Mouse (Mus musculus) cerebellum, adult 8-10 months (tissue): ENCODE measurements around the gene Pts.

Source experiments
- DNase-seq: peaks from one replicate; pipeline ENCODE4 v3.0.0; 2022

Gene Pts

DNA sequence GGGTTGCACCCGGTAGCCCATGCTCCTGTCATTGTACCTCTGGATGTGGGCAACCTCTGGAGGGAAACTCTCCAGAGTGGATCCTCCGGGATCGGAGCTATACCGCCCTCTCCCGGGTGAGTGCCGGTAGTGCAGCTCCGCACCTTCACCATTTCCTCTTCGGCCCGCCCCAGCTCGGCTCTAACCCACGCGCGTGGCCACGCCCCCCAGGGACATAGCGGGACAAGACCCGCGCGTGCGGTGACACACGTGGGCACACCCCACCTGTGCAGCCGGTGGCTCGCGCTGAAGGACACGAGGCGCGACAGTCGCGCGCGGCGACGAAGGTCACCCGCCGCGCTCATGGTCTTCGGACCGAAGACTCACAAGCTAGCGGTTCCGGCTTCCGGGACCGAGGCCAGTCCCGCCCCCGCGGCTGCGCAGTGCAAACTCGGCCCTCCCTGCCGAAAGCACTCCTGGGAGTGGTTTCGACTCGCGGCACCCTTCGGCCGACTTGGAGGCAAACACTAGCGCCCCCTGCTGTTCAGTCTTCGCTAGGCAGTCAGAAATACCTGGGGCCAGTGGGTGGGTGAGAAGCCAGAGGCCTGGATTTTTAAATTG is at the start of gene Pts:
Pts (minus strand) TSS at position 432 of the 600 bp plus-strand sequence.
- DNase-seq: peak; percentile 96

DNA sequence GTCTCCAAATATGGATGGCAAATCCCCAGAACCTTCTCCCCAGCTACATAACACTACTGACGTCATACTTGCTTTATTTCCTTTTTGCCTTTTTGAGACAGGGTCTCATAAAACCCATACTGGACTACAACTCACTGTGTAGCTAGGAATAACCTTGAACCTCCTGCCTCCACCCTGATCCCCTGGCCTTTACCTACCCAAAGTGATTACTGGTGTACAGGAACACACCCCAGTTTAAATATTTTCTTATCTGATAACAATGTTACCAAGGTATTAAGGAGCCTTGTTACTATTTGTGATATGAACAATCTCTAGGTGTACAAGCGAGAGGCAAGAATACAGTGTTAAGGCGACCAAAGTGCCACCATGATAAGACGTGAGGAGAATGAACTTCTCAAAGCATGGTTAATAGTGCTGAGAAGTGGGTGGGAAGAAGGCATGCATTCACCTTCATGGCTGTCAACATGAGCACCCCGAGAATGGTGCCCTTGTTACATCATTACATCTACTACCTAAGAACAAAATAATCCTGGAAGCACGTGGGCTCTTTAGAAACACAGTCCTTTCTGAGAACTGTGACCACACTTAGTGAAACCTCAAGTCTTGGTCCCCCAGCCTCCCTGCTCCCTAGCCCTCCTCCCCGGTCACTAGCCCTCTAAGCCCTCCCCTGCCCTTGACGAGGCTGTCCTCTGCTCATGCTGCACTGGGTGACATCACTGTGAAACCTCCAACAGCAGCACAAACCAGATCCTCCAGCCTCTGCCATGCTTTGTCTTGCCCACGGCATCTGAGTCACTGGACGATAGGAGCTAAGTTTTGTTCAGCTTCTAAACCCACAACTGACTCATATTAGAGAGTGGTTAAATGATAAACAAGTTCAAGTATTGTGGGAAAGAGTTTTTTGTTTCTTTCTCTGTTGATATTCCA is 41.3 kb upstream of the Pts start:
- DNase-seq: no peak

GRCm38 (mm10) chr9:50567881-50568280 is 39.4 kb upstream of the Pts start:
- DNase-seq: no peak

DNA sequence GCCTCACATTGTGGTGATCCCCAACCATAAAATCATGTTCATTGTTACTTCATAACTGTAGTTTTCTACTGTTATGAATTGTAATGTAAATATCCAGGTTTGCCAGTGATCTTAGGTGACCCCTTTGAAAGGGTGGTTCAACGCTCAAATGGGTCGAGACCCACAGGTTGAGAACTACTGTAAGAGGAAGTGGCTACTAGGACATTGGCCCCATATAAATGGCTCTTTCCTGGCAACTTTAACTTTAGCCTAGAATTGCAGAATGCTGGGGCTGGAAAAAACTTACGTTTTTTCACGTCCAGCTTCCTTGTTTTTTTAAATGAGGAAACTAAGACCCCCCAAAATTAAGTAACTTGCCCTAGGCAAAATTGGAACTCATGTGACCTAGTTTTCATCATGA is 38.8 kb upstream of the Pts start:
- DNase-seq: no peak

- DNase-seq: no peak
These were observed 37.4 kb upstream of the Pts start for GRCm38 (mm10) chr9:50565940-50566339.

- no peak for DNase-seq
These were observed 36.6 kb upstream of the Pts start for GRCm38 (mm10) chr9:50565173-50565572.

DNA sequence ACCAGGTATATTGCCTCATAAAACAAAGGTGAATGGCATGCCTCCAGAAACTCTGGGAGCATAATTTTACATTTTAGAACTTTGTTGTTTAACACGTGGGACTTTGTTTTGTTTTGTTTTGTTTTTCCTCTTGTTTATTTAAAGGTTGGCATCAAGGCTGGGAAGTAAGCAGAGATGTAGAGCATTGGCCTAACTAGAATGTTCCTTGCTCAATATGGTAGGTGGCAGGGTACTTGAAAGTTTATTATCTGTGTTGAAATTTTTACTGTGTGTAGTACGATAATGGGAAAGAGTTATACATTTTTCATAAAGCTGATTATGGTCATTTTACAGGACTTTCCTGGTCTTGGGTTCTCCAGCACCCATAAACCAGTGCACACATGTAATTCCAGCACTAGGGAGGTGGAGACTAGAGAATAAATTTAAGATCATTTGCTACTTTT is 33.4 kb upstream of the Pts start:
- DNase-seq: no peak

DNA sequence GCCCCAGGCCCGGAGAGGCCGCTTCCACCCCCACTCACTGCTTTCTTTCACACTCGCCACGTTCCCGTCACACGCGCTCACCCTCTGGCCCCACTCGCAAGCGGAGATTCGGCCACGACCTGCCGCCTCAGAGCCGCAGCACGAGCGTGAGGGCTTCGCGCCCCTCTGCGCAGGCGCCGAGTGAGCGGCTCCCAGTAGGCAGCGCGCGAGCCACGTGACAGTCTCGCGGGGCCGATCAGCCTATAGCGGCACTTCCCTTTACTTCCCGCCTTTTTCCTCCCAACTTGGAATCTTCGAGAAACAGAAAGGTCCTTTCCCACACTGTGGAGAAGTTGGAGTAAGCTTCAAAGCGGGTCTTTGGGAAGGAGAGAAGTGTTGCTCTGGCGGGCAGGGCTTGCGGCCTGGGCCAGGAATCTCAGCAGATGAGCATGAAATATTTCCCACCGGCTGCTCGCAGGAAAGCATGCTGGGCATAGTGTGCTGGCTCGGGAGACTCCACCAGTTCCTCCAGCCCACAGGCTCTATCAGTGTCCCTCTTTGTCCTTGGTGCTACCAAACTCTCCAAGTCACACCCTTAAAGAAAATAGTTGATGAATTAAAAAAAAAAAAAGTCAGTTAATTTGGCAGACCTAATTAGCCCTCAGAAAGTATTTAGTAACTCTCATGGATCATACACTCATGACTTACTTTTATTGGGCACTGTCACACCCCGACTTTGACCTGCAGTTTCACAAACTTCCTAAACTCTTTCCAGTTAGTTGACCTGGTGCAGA is 32.8 kb upstream of the Pts start, which contains the start of gene Tex12:
Tex12 (minus strand) TSS at position 181 of the 773 bp plus-strand sequence.
- DNase-seq: no peak

DNA sequence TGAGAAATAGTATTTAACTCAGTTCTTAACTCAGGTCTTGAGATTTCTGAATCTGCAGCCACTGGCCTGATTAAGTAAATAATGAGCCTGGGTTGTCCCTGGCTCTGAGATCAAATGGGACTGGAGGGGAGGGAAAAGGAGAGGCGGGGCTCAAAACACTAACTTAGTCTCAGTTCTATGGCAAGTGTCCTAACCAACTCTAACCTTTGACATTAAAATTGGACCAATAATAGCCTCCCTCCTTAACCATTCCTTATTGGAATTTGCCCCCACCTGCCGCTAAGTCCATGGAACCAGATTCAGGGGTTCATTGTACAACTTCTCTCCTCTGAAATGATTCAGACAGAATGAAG is 26.5 kb upstream of the Pts start, which contains the start of gene Bco2:
Bco2 (minus strand) TSS at position 88 of the 353 bp plus-strand sequence.
- no peak for DNase-seq

DNA sequence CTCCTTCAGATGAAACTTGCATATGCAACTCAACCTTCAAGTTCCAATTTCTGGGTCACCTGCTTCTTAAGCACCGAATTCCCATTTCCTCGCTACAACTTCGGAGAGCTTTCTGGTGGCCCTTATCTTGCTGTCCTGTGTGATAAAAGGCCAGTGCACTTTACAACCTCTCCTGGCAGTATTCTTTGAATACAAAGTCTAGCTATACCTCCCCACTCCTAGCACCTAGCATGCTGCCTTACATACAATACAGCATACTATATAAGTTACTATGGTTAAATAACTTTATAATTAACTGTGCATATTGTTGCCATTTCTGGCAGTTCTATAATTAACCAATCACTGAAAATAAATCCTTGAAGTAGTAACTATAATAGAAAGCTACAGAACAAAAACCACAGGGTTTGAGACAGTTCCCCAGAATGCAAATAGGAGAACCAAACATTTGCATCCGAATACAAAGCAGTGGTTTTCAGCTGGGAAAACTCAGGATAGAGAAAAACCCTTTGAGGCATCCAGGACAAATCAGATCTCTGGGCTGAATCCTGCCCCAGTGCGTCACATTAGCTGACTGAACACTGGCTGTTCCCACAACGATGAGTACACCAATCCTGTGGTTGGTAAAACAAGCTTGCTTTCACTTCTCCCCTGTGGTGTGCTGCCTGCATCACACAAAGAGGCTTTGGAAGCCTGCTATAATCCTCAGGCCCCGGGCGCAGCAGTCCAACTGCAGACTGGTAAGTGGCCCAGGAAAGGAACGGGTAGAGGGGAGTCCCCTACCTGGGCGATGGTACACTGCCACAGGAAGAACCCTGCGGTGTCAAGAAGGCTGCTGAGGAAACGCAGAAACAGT is 25.9 kb upstream of the Pts start, which contains the start of gene Il18:
Il18 (plus strand) TSS at position 587 of the 853 bp plus-strand sequence.
- peak; percentile 14 for DNase-seq

DNA sequence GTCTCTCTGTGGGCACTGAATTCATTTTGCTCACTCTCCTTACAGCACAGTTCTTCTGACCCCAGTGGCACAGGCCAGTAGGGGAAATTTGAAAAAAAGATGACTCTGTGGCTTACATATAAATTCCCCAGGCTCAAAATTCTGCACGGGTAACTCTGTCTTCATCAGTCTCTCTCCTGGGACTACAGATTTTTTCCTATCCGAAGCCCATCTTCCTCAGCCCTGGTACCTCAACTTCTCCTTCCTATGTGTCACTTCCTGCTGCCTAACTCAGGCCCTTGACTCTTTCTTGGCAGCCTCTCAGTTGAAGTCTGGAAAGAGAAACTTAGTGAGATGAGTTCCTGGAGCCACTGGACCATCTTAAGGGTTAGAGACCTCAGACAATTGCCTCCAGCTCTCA is 25.0 kb upstream of the Pts start:
- DNase-seq: no peak

GRCm38 (mm10) chr9:50552206-50552605 is 23.7 kb upstream of the Pts start:
- DNase-seq: no peak

DNA sequence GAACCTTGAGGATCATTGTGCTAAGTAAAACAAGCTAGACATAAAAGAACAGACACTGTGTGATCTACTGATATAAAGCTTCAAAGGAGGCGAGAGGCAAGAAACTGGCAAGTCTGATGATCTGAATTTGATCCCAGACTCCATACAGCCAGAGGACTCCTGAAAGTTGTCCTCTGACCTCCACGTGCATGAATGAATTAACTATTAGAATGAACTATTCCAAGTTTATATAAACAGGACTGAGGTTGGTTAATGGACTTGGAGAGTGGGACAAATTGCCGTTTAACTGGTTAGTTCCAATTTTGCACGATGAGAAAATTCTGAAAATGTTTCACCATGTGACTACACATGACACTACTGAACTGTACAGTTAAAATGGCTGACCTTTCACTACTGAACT is 20.4 kb upstream of the Pts start:
- no peak for DNase-seq

DNA sequence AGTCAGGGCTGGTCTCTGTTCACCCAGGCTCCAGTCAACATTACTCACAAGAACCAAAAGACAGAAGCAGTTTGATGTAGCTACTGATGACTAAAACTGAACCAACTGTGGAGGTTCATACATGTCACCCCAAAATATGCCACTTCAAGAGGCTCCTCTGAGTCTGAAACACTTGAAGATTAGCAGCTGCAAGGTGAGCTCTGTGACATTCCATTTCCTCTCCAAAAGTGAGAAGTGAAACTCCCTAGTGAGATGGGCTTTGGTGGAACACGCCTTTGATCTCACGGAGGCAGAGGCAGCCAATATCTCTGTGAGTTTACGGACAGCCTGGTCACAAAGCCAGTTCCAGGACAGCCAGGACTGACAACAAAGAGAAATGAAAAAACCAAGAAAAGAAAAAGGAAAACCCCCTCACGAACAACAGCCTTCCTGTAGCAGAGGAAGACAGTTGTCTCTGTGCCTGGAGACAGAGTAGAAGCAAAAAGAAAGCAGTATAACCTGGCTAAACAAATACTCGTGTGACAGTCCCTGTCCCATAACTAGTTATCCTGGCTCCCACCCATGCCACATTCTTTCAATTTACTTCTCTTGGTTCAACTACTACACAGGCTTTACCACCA is 19.4 kb upstream of the Pts start:
- DNase-seq: no peak

GRCm38 (mm10) chr9:50542401-50542800 is 13.9 kb upstream of the Pts start:
- DNase-seq: no peak

- no peak for DNase-seq
These were observed 11.6 kb upstream of the Pts start for GRCm38 (mm10) chr9:50540170-50540569.

DNA sequence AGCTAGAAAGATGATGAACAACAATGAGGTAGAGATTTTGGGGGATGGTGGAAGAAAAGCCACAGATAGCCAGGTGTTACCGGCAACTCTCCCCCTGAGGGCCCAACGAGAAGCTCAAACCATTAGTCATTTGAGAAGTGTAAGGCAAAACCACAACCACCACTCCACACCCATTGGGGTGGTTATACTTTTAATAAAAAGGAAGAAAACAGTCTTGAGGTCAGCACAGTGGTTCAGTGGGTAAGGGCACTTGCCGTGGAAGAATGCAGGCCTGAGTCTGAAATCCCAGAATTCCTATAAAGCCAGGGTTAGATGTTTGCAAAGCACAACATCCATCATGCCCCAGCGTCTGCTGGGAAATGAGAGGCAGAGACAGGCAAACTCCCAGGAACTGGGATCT is 8.8 kb upstream of the Pts start:
- no peak for DNase-seq

- no peak for DNase-seq
These were observed 8.1 kb upstream of the Pts start for GRCm38 (mm10) chr9:50536603-50537135.

DNA sequence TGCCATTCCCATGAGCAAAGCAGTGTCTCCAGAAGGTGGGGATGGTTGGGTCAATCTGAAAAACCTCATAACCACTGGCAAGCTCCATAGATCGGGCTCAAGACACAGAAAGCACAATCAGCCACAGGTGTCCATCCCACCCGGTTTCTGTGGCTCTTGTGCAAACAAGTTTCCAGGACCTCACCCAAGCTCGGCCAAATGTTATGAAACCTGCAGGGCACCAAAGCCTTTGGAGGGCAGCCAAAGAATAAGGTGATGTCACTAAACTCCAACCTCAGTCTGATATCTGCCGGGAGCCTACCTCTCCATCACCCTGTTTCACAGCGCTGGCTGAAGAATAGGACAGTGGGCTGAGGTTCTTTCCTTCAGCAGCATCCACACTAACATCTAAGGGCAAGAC is 7.4 kb upstream of the Pts start:
- no peak for DNase-seq

- DNase-seq: no peak
These were observed 5.3 kb upstream of the Pts start for GRCm38 (mm10) chr9:50533791-50534190.

- no peak for DNase-seq
These were observed 4.8 kb upstream of the Pts start for GRCm38 (mm10) chr9:50533328-50533727.

GRCm38 (mm10) chr9:50530890-50531289 is 2.4 kb upstream of the Pts start:
- DNase-seq: no peak
